Mouse (Mus musculus) thymus, postnatal 36 days (tissue): ENCODE data around the gene Sec31b.

Experiments used
- DNase-seq, 2 experiments: peaks; one replicate each; pipeline ENCODE4 v3.0.0; 2022; ENCODE audit warnings: mixed read lengths in 2 of 2

Gene Sec31b

DNA sequence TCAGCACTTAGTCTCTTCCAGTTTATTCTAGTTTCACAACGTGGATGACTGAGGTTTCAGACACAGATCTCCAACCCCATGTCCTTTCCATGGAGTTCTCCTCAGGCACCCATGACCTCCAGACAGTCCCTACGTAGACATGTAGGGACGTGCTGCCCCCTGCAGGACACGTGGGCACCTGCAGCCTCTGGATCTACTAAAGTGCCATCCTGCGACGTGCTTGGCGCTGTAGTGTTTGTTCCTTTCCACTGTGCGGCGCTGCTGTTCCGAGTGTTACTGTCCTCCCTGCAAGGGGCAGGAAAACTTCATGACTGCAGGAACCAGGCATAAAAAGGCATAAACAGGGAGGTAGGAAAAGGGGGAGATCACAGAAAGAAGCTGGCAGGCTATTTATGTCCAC is 71.5 kb downstream of the Sec31b start:
- DNase-seq, result peak; percentile 78 to 81
